Mouse (Mus musculus): ENCODE measurements around the gene Dlg2. TPM values are rescaled to one million over a fixed set of nuclear protein-coding genes. Genes with fewer than 3 reads are reported as not detected.

Dlg2 gene
- polyA plus RNA-seq, 1 experiment from 2014 or later: 4.3 TPM

DNA sequence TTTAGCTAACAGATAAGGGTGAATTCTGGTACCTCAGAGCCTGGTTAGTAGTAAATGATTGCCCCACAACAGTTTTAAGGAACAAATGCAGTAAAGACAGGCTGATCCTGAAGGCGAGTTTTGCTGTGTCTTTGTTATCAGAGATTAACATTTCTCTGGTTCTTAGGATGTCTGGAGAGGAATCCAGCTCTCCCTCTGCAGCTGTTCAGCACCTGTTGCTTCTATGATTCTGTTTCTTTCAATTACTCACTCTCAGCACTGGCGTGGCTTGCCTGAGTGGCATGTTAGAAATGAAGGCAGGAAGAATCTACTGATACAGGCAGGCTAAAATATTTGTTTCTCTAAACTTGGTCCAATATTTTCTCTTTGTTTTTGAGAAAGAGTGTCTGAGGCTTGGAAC lies 133.3 kb downstream of the Dlg2 start:
- no peaks in the 10 kb centered on the region for H3K36me3 ChIP-seq (ENCODE audit: control insufficient read depth, insufficient read depth, low read length)
- ATAC-seq (ENCODE audit: insufficient read depth, low FRiP score): no peak
- no peak overlapping the region for H3K9ac ChIP-seq (ENCODE audit: low read length)
- H3K9me3 ChIP-seq (replicated peaks; ENCODE audit: control insufficient read depth, low read length): no peaks in the 10 kb centered on the region
- no peaks in the 10 kb centered on the region for H3K4me1 ChIP-seq (ENCODE audit: control insufficient read depth, insufficient read depth, low read length)
- H3K4me2 ChIP-seq (ENCODE audit: low read depth, low read length): no peak overlapping the region
- no peaks in the 10 kb centered on the region for H3K27me3 ChIP-seq (ENCODE audit: control insufficient read depth, insufficient read depth, low read length)
- H3K27ac ChIP-seq (ENCODE audit: low read length): no peak overlapping the region
- WGBS: 33% methylated on average over 2 of the region's 2 CpGs
- H3K4me3 ChIP-seq (replicated peaks; ENCODE audit: low read length): no peak overlapping the region

DNA sequence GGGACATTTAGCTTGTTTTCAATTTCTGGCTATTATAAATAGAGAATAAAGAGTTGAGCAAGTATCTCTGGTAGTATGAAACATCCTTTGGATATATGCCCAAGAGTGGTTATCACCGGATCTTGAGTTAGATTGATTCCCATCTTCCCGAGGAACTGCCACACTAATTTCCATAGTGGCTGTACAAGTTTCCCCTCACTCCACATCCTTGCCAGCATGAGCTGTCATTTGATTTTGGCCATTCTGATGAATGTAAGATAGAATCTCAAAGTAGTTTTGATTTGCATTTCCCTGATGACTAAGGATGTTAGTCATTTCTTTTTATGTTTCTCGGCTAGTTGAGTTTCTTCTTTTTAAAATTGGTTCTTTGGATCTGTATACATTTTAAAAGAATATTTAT lies 154.1 kb downstream of the Dlg2 start:
- Histone ChIP-seq H3K27ac (ENCODE audit: low read length) (no peak overlapping the region), H3K9me3 (replicated peaks; ENCODE audit: control insufficient read depth, low read length) (no peaks in the 10 kb centered on the region), H3K9ac (ENCODE audit: low read length) (no peak overlapping the region), H3K4me3 (replicated peaks; ENCODE audit: low read length) (no peak overlapping the region), H3K4me2 (ENCODE audit: low read depth, low read length) (no peak overlapping the region), H3K4me1 (ENCODE audit: control insufficient read depth, insufficient read depth, low read length) (no peaks in the 10 kb centered on the region), H3K36me3 (ENCODE audit: control insufficient read depth, insufficient read depth, low read length) (no peaks in the 10 kb centered on the region), H3K27me3 (ENCODE audit: control insufficient read depth, insufficient read depth, low read length) (no peaks in the 10 kb centered on the region)
- no peak for ATAC-seq (ENCODE audit: insufficient read depth, low FRiP score)
- 78% methylated on average over 3 of the region's 3 CpGs for WGBS

DNA sequence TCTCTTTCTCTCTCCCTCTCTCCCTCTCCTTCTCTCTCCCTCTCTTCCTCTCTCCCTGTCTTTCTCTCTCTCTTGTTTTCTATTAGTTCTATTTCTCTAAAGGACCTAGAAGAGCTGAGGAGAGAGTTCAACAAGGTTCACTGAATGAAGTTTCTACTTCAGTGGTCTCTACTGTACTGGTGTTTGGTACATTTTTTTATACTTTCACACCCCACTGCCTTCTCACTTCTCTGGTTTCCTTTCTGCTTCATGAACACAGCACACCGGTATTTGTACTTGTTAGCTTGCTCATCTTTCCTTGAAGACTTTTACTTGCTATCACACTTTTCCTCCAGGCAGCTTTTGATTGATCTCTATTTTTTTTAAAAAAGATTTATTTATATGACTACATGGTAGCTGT lies 173.0 kb downstream of the Dlg2 start:
- Histone ChIP-seq H3K27me3 (ENCODE audit: control insufficient read depth, insufficient read depth, low read length) (no peaks in the 10 kb centered on the region), H3K36me3 (ENCODE audit: control insufficient read depth, insufficient read depth, low read length) (no peaks in the 10 kb centered on the region), H3K9me3 (replicated peaks; ENCODE audit: control insufficient read depth, low read length) (no peaks in the 10 kb centered on the region), H3K9ac (ENCODE audit: low read length) (no peak overlapping the region), H3K4me2 (ENCODE audit: low read depth, low read length) (no peak overlapping the region), H3K4me1 (ENCODE audit: control insufficient read depth, insufficient read depth, low read length) (no peaks in the 10 kb centered on the region), H3K27ac (ENCODE audit: low read length) (no peak overlapping the region), H3K4me3 (replicated peaks; ENCODE audit: low read length) (no peak overlapping the region)
- 81% methylated on average over 1 of the region's 1 CpGs for WGBS
- no peak for ATAC-seq (ENCODE audit: insufficient read depth, low FRiP score)

DNA sequence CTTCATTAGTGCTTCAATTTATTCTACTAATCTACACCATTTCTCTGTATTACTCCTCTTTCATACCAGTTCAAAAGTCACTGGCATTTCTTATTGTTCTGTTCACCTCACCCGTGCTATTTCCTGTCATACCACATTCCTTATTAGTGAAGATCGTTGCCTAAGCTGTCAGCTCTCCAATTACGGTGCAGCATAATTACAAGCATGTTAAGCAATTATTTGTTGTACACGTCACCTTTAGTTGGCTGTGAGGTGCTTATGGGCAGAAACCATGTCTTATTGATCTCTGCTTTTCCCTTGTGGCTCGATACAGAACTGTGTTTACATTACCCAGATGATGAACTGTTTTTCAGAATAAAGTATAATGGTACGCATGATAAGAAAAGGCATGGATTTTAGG lies 174.7 kb downstream of the Dlg2 start:
- Histone ChIP-seq H3K4me3 (replicated peaks; ENCODE audit: low read length) (no peak overlapping the region), H3K27ac (ENCODE audit: low read length) (no peak overlapping the region), H3K36me3 (ENCODE audit: control insufficient read depth, insufficient read depth, low read length) (no peaks in the 10 kb centered on the region), H3K9ac (ENCODE audit: low read length) (no peak overlapping the region), H3K4me2 (ENCODE audit: low read depth, low read length) (no peak overlapping the region), H3K4me1 (ENCODE audit: control insufficient read depth, insufficient read depth, low read length) (no peaks in the 10 kb centered on the region), H3K27me3 (ENCODE audit: control insufficient read depth, insufficient read depth, low read length) (no peaks in the 10 kb centered on the region), H3K9me3 (replicated peaks; ENCODE audit: control insufficient read depth, low read length) (no peaks in the 10 kb centered on the region)
- ATAC-seq (ENCODE audit: insufficient read depth, low FRiP score): no peak
- WGBS: 45% methylated on average over 6 of the region's 6 CpGs

DNA sequence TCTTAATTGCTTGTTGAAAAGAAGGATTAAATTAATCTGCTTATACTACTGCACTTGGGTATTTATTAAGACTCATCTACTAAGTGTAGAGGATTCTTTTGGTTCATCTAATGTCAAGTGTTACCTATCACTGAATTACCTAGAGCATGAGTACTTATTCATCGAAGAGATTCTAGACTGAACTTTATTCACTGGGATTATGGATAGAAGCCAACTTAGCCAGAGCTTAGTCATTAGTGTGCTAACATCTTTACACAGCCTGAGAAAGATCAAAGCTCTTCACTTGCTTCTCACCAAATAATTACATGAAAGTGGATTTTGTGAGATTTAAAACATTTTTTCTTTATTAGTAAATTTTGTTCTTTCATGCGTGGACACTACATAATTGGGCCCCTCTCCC lies 175.1 kb downstream of the Dlg2 start:
- no peak overlapping the region for H3K9ac ChIP-seq (ENCODE audit: low read length)
- no peak overlapping the region for H3K27ac ChIP-seq (ENCODE audit: low read length)
- H3K4me3 ChIP-seq (replicated peaks; ENCODE audit: low read length): no peak overlapping the region
- no peaks in the 10 kb centered on the region for H3K9me3 ChIP-seq (replicated peaks; ENCODE audit: control insufficient read depth, low read length)
- 77% methylated on average over 2 of the region's 2 CpGs for WGBS
- no peak for ATAC-seq (ENCODE audit: insufficient read depth, low FRiP score)
- no peaks in the 10 kb centered on the region for H3K27me3 ChIP-seq (ENCODE audit: control insufficient read depth, insufficient read depth, low read length)
- no peak overlapping the region for H3K4me2 ChIP-seq (ENCODE audit: low read depth, low read length)
- no peaks in the 10 kb centered on the region for H3K4me1 ChIP-seq (ENCODE audit: control insufficient read depth, insufficient read depth, low read length)
- H3K36me3 ChIP-seq (ENCODE audit: control insufficient read depth, insufficient read depth, low read length): no peaks in the 10 kb centered on the region

DNA sequence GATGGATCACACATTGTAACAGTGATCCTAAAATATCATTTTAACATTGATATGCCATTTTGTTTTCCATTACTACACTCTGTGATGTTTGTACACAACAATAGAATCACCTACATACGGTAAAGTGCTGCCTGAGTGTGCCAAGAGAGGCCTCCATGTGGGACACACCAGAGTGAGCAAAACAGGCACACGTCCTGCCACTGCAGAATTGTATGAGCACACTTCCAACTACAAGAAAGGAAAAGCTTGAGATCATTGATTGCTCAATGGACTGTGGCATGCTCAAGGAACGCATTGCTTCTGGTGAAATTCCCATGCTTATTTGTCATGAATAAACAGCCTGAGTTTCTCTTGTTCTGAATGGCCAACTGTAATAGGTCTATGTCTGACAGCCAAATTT lies 182.1 kb downstream of the Dlg2 start:
- no peak overlapping the region for H3K4me2 ChIP-seq (ENCODE audit: low read depth, low read length)
- H3K4me3 ChIP-seq (replicated peaks; ENCODE audit: low read length): no peak overlapping the region
- H3K36me3 ChIP-seq (ENCODE audit: control insufficient read depth, insufficient read depth, low read length): no peaks in the 10 kb centered on the region
- no peaks in the 10 kb centered on the region for H3K4me1 ChIP-seq (ENCODE audit: control insufficient read depth, insufficient read depth, low read length)
- no peak overlapping the region for H3K9ac ChIP-seq (ENCODE audit: low read length)
- H3K9me3 ChIP-seq (replicated peaks; ENCODE audit: control insufficient read depth, low read length): no peaks in the 10 kb centered on the region
- H3K27ac ChIP-seq (ENCODE audit: low read length): no peak overlapping the region
- 65% methylated on average over 3 of the region's 3 CpGs for WGBS
- no peak for ATAC-seq (ENCODE audit: insufficient read depth, low FRiP score)
- no peaks in the 10 kb centered on the region for H3K27me3 ChIP-seq (ENCODE audit: control insufficient read depth, insufficient read depth, low read length)

DNA sequence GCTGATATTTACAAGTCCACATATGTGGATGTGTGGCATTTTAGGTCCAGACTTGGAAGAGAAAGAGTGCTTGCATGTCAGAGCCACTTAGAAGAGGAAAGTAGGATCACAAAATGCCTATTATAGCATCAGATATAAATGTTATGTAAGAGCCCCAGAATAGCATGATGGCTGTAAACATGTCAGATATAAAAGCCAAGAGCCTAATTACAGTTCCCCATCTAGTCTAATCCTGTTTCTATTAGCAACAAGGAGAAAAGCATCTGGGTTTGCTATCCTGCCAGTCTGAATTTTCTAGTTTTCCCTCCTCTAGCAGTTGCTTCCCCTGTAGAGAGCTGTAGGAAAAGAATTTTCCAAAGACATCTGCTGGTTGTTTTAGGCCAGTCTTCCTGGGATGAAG lies 217.6 kb downstream of the Dlg2 start:
- no peak overlapping the region for H3K4me2 ChIP-seq (ENCODE audit: low read depth, low read length)
- ATAC-seq (ENCODE audit: insufficient read depth, low FRiP score): no peak
- H3K9ac ChIP-seq (ENCODE audit: low read length): no peak overlapping the region
- no peak overlapping the region for H3K4me3 ChIP-seq (replicated peaks; ENCODE audit: low read length)
- no peaks in the 10 kb centered on the region for H3K36me3 ChIP-seq (ENCODE audit: control insufficient read depth, insufficient read depth, low read length)
- H3K9me3 ChIP-seq (replicated peaks; ENCODE audit: control insufficient read depth, low read length): no peaks in the 10 kb centered on the region
- H3K4me1 ChIP-seq (ENCODE audit: control insufficient read depth, insufficient read depth, low read length): no peaks in the 10 kb centered on the region
- no peak overlapping the region for H3K27ac ChIP-seq (ENCODE audit: low read length)
- no peaks in the 10 kb centered on the region for H3K27me3 ChIP-seq (ENCODE audit: control insufficient read depth, insufficient read depth, low read length)

DNA sequence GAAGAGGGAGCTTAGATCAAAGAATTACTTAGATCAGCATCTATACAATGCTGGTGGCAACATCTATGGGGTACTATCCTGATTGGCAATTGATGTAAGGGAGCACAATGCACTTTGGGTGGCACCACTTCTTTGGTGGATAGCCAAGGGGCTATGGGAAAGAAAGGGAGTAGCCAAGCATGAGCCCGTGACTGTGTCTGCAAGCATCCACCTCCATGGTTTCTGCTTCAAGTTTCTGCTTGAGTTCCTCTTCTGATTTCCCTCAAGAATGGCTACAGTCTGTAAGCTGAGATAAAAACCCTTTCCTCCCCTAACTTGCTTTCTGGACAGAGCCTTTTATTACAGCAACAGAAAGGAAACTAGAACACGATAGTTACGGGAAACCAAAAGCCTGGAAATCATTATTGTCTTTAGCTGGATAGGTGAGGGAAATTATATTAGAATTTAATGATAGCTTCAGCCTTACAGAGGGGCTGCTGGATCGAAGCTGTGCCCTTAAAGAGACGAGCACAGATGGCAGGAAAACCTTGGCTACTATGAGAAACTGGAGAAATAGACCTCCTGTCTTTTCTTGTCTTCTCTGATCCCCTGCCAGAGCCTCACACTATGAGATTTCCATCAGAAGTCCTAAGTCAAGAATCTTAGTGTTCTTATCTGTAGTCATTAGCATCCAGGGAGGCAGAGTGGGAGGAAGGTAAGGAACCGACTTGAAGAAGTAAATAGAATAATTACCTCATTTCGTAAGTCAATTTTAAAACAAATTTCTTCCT lies 219.9 kb downstream of the Dlg2 start:
- no peak overlapping the region for H3K27ac ChIP-seq (ENCODE audit: low read length)
- no peaks in the 10 kb centered on the region for H3K4me1 ChIP-seq (ENCODE audit: control insufficient read depth, insufficient read depth, low read length)
- no peak overlapping the region for H3K9ac ChIP-seq (ENCODE audit: low read length)
- no peaks in the 10 kb centered on the region for H3K27me3 ChIP-seq (ENCODE audit: control insufficient read depth, insufficient read depth, low read length)
- no peak overlapping the region for H3K4me3 ChIP-seq (replicated peaks; ENCODE audit: low read length)
- H3K4me2 ChIP-seq (ENCODE audit: low read depth, low read length): no peak overlapping the region
- no peaks in the 10 kb centered on the region for H3K9me3 ChIP-seq (replicated peaks; ENCODE audit: control insufficient read depth, low read length)
- WGBS: 75% methylated on average over 7 of the region's 7 CpGs
- no peaks in the 10 kb centered on the region for H3K36me3 ChIP-seq (ENCODE audit: control insufficient read depth, insufficient read depth, low read length)
- no peak for ATAC-seq (ENCODE audit: insufficient read depth, low FRiP score)

DNA sequence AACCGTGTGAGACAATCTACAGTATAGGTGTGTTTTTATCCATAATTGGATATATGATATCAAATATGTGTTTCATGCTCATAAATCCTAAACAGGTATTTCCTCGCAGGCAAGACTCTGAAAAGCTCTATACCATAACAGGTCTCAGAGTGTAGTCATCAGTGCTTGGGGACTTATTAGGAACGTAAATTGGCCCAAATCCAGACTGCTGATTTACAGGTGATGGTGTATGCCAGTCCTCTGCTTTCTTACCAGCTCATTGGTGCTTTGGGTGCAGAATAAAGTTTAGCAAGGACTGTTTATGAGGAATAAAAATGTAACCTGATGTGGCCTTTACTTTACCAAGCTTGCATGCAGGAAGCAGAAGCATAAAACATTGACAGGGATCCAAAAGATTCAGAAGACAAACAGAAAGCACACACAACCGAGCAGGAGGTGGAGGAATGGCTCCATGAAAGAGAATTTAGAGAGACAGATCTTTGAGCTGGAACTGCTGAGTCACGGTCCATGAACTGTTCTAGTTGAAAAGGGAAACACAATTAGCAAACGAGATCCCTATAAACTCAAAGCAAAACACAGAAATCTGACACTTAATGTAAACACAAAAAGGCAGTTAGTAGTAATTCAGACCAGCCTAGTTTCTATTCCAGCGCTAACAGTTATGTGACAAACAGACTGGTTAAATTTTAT lies 226.8 kb downstream of the Dlg2 start:
- Histone ChIP-seq H3K4me3 (replicated peaks; ENCODE audit: low read length) (no peak overlapping the region), H3K9me3 (replicated peaks; ENCODE audit: control insufficient read depth, low read length) (no peaks in the 10 kb centered on the region), H3K4me1 (ENCODE audit: control insufficient read depth, insufficient read depth, low read length) (no peaks in the 10 kb centered on the region), H3K36me3 (ENCODE audit: control insufficient read depth, insufficient read depth, low read length) (no peaks in the 10 kb centered on the region), H3K27ac (ENCODE audit: low read length) (no peak overlapping the region), H3K4me2 (ENCODE audit: low read depth, low read length) (no peak overlapping the region), H3K27me3 (ENCODE audit: control insufficient read depth, insufficient read depth, low read length) (no peaks in the 10 kb centered on the region), H3K9ac (ENCODE audit: low read length) (no peak overlapping the region)
- ATAC-seq (ENCODE audit: insufficient read depth, low FRiP score): no peak
- 56% methylated on average over 7 of the region's 7 CpGs for WGBS
